ENCODE assay signal across 8 mouse cellular contexts in the genomic region with DNA sequence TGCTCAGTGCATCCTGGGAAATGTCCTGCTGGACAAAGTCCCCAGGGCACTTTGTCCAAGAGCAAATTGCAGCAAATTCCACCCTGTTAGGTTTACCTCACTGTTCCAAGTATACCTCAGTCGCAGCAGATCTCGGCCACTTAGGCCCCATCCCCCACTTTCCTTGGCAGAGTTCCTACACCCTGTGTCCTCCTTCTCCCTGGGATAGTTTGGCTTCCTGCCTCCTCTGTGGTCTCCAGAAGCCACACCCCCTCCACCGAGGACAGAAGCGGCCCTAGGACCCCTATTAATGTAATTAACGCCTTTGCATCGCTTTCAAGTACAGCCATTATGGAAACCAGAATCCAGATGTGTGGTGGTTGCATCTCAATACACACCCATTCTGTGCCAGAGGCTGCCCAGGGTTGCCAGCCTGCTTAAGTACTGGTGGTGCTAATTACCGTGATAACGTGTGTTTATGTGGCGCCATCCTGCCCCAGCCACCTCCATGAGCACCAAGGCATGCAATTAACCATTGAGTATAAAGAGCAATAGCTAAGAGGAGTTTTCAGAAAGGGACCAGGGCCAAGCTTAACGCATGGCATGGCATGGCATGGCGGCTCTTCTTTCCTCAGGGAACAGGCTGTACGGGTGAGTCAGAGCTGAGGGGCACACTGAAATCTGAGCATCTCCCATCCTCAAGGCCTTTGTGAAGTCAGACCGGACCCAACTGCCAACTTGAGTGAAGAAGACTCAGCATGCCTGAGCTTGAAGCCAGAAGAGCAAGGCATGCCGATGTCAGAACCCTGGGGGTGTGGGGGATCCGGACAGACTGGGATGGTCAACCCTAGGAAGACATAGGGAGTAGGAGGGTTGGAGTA.
DNase-seq lines count a peak whose midpoint lies in the region.

No protein-coding gene starts in this region.

- peak; percentile 52 for DNase-seq in heart, postnatal 4 days
- no peak for DNase-seq in heart, adult 11 months
- DNase-seq in 3T3-L1 (ENCODE audit: low read depth, low spot score): peak; percentile 5
- DNase-seq in adrenal gland, postnatal 36 days: peak; percentile 54 to 76
- peak; percentile 76 to 81 for DNase-seq in kidney, postnatal 4 days
- DNase-seq in spleen, adult 18-20 months: no peak
- no peak for DNase-seq in cerebellum, adult 8-10 months
- no peak for DNase-seq in layer of hippocampus, postnatal 25 days (ENCODE audit: extremely low spot score in 1 of 2, low spot score in 1 of 2)

Comparison
In these comparisons a context has a peak if more than half of its experiments do, and no peak if none do; other contexts are left out.
1. DNase-seq: peak in heart, postnatal 4 days (single experiment), 3T3-L1 (single experiment), adrenal gland, postnatal 36 days (2 of 2) and kidney, postnatal 4 days (2 of 2); none in heart, adult 11 months (single experiment), spleen, adult 18-20 months (0 of 2), cerebellum, adult 8-10 months (single experiment) and layer of hippocampus, postnatal 25 days (0 of 2).